Mouse (Mus musculus) intestine, embryonic 14.5 days (tissue): ENCODE results near the gene Cyp1a2. TPM values are rescaled to one million over a fixed set of nuclear protein-coding genes. Genes with fewer than 3 reads are reported as not detected.
"Not testable (repeated sequence)": the region's sequence is repeated elsewhere in the genome, so short reads cannot be mapped to it uniquely, and the experiment has no call there.

ENCODE experiments used
- ATAC-seq: fragments of 200-750 bp; cut with Nextera tagmentation; replicated peaks from 2 replicates; pipeline ENCODE4 v1.8.0; 2017; ENCODE audit warnings: low read depth, moderate number of reproducible peaks, moderate TSS enrichment, moderate library complexity; ENCODE audit not compliant: low FRiP score, low TSS enrichment
- DNase-seq: peaks from one replicate; pipeline ENCODE4 v3.0.0-alpha.2; 2018; ENCODE audit warnings: low spot score
- H3K27ac ChIP-seq: fragments of 300-500 bp; sonication (generic); 2 replicates; pipeline ENCODE4 v1.5.1; 2014; ENCODE audit warnings: low read depth, mild to moderate bottlenecking, control low read depth
- H3K27me3 ChIP-seq: fragments of 300-500 bp; sonication (generic); replicated peaks from 2 replicates; pipeline ENCODE4 v1.6.1; 2014; ENCODE audit warnings: low read length, control low read depth; ENCODE audit not compliant: control insufficient read depth, insufficient read depth
- H3K36me3 ChIP-seq: fragments of 300-500 bp; sonication (generic); 2 replicates; pipeline ENCODE4 v1.6.1; 2014; ENCODE audit warnings: low read length, control low read depth; ENCODE audit not compliant: control insufficient read depth, insufficient read depth
- H3K4me1 ChIP-seq: fragments of 300-500 bp; sonication (generic); replicated peaks from 2 replicates; pipeline ENCODE4 v1.6.1; 2014; ENCODE audit warnings: low read length, control low read depth, mixed read lengths; ENCODE audit not compliant: control insufficient read depth, insufficient read depth
- H3K4me2 ChIP-seq: fragments of 300-500 bp; sonication (generic); 2 replicates; pipeline ENCODE4 v1.6.1; 2014; ENCODE audit warnings: low read length
- H3K4me3 ChIP-seq: fragments of 300-500 bp; sonication (generic); 2 replicates; pipeline ENCODE4 v1.5.1; 2014; ENCODE audit warnings: low read depth, low read length, control low read depth, mixed read lengths
- H3K9ac ChIP-seq: fragments of 300-500 bp; sonication (generic); 2 replicates; pipeline ENCODE4 v1.6.1; 2014; ENCODE audit warnings: mild to moderate bottlenecking, low read length
- H3K9me3 ChIP-seq: fragments of 300-500 bp; sonication (generic); 2 replicates; pipeline ENCODE4 v1.6.1; 2016; ENCODE audit warnings: low read length, control low read depth; ENCODE audit not compliant: control insufficient read depth
- WGBS: fragments of 180-500 bp; shearing (Covaris S2); extraction: QIAGEN DNeasy Blood & Tissue Kit; methylation state at CpG from one replicate; pipeline ENCODE4 v1.1.7; 2014; 5-methylcytosine and 5-hydroxymethylcytosine counted together
- polyA plus RNA-seq: library from polyadenylated mRNA; unstranded; fragments of >200 nt; fragmentation: Nextera tagmentation; extraction: Ambion mirVana; gene quantifications from 2 replicates; pipeline ENCODE4 v1.2.1, GENCODE M21; 2014

The Cyp1a2 gene
- polyA plus RNA-seq, 1 experiment from 2014 or later: not detected

DNA sequence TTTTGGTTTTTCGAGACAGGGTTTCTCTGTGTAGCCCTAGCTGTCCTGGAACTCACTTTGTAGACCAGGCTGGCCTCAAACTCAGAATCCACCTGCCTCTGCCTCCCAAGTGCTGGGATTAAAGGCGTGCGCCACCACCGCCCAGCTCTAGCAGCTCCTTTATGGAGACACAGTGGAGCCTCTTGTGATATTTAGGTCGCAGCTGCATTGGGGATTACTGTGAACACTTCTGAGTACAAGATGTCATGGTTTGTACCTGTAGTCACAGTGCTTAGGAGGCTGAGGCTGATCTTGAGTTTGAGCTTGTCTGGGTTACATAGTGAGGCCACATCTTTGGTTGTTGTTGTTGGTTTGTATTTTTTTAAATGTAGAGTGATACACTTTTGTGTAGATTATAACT lies 26.7 kb upstream of the Cyp1a2 start:
- not testable (repeated sequence) for DNase-seq, H3K27me3 ChIP-seq, H3K9me3 ChIP-seq, H3K9ac ChIP-seq, H3K4me3 ChIP-seq, H3K27ac ChIP-seq, H3K4me2 ChIP-seq, H3K4me1 ChIP-seq, ATAC-seq
- H3K36me3 ChIP-seq: peaks cover 21% of the 10 kb centered on the region
- WGBS: 95% methylated on average over 4 of the region's 5 CpGs

DNA sequence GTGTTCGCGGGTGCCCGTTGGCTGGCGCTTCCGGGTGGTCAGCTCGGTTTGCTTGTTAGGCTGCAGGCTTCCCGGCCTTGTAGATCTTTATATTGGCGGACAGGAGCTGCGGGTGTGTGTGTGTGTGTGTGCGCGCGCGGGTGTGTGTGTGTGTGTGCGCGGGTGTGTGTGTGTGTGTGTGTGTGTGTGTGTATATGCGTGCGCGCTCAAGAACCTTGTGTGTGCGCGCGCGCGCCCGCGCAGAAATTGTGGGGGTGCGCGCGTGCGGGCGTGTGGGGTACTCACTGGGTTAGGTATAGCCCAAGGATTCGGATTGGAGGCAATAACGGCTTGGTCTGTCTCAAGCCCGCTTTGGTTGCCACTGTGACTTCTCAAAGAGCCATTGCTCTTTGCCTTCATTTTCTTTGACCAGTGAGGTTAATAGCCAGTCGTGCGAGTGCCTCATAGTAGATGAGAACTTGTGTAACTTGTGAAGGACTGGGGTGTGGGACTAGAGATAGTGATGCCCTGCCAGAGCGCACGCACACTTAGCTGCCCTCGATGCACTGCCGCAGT lies 25.3 kb upstream of the Cyp1a2 start:
- Histone ChIP-seq H3K9me3 (no peaks in the 10 kb centered on the region), H3K36me3 (peaks cover 7% of the 10 kb centered on the region; the same call in 1 of the 2 replicates), H3K27me3 (no peaks in the 10 kb centered on the region), H3K4me3 (peak overlapping the region; percentile 79), H3K27ac (peak overlapping the region; percentile 73), H3K4me1 (peaks cover 8% of the 10 kb centered on the region), H3K9ac (peak overlapping the region; percentile 82), H3K4me2 (peak overlapping the region; percentile 68)
- WGBS: 3% methylated on average over 39 of the region's 39 CpGs
- ATAC-seq: peak; percentile 73
- no peak for DNase-seq

DNA sequence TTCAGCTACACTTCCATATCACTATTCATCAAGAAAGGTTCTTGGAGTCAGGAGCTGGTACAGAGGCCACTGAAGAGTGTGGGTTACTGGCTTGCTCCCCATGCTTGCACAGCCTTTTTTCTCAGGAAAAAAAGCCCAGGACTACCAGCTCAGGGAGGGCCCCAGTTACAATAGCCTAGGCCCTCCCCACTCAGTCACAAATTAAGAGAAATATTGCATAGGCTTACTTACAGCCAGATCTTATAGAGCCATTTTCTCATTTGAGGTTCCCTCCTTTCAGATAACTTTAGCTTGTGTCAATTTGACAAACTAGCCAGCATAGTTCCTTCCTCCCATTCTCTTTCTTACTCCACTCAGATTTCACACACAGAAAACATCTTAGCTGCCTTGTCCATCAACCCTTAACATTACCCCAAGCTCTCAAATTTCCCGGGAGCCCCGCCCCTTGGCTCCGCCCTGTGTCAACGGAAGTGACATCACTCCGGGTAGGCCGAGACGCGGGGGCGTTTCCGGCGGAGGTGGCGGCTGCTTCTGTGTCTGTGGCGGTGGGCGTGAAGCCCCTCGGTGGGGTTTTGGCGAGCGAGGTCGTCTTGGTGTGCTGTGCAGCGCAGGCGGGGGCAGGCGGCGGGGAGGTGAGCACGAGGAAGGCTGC lies 24.7 kb upstream of the Cyp1a2 start, which contains the start of gene Edc3:
Edc3 (plus strand) TSS at position 473 of the 652 bp plus-strand sequence.
- peak; percentile 98 for DNase-seq
- Histone ChIP-seq H3K27me3 (no peaks in the 10 kb centered on the region), H3K4me2 (peak within 1 kb of the TSS; percentile 68), H3K9me3 (no peaks in the 10 kb centered on the region), H3K4me1 (peaks cover 8% of the 10 kb centered on the region), H3K27ac (peak within 1 kb of the TSS; percentile 73), H3K9ac (peak within 1 kb of the TSS; percentile 82), H3K36me3 (peaks cover 2% of the 10 kb centered on the region; the same call in 1 of the 2 replicates), H3K4me3 (peak within 1 kb of the TSS; percentile 79)
- ATAC-seq: peak; percentile 92
- WGBS: under 1% methylated on average over 23 of the region's 23 CpGs

DNA sequence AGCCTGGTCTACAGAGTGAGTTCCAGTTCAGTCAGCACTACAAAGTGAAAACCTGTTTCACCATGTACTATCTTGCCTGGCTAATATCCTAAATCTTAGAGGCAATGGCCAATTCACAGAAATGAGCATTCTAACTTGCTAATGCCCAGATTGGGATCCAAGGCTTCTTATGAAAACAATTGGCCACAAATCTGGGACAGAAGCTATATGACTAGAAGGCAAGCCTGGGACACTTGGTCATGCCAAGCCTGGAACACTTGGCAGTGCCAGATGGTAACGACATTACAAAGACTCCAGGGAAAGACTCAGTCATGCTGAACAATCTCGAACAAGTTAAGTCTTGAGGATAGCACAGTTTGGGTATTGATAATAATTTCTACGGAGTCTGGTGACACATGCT lies 23.0 kb upstream of the Cyp1a2 start:
- Histone ChIP-seq H3K27ac (no peak overlapping the region), H3K4me3 (no peak overlapping the region), H3K9ac (no peak overlapping the region), H3K27me3 (no peaks in the 10 kb centered on the region), H3K36me3 (no peaks in the 10 kb centered on the region), H3K4me1 (peaks cover 8% of the 10 kb centered on the region), H3K9me3 (no peaks in the 10 kb centered on the region), H3K4me2 (no peak overlapping the region)
- ATAC-seq (no peak), DNase-seq (no peak)
- WGBS: 88% methylated on average over 3 of the region's 3 CpGs

DNA sequence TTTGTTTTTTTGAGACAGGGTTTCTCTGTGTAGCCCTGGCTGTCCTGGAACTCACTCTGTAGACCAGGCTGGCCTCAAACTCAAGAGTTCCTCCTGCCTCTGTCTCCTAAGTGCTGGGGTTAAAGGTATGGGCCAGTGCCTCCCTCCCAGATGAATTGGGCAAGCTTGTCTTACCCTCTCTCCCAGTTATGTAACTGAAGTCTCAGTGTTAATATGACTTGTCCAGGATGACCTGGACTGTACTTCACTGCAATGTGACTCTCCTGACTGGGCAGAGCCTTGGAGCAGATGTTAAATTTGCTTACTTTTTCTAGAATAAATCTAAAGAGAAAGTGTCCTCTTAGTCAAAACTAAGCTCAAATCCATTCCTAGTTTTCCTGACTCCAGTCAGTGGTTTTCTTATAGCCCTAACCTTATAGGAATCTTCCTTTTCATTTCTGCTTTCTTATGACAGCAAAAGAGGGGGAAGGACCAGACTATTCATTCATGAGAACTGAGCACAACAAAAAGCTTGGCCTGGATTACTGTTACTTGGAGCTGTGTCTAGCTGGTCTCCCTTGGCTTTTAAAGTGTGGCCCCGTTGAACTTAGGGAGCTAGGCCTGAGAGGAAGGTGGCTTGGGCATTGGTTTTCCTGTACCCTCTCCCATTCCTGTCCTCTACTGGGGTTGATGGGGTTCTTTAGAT lies 15.1 kb upstream of the Cyp1a2 start:
- no peaks in the 10 kb centered on the region for H3K9me3 ChIP-seq
- no peak overlapping the region for H3K4me2 ChIP-seq
- WGBS: 74% methylated on average over 1 of the region's 1 CpGs
- no peak overlapping the region for H3K27ac ChIP-seq
- no peak for ATAC-seq
- no peaks in the 10 kb centered on the region for H3K36me3 ChIP-seq
- H3K4me3 ChIP-seq: no peak overlapping the region
- H3K4me1 ChIP-seq: peaks cover 6% of the 10 kb centered on the region; the same call in 1 of the 2 replicates
- no peak for DNase-seq
- no peak overlapping the region for H3K9ac ChIP-seq
- H3K27me3 ChIP-seq: peaks cover 27% of the 10 kb centered on the region

DNA sequence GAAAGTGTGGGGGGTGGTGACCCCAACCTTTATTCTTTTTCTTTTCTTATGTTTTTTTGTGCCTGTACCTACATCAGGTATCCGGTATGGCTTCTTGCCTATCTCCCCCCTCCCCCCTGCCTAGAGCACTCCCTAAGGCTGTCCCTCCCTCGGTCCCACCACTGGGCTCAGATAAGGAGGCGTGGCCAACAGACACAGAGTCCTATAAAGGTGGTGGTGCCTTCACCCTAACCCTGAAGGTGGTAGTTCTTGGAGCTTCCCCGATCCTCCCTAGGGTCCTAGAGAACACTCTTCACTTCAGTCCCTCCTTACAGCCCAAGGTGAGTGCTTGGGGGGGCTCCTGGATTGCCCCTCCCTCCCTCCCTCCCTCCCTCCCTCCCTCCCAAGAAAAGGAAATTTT lies 13.9 kb upstream of the Cyp1a2 start:
- 0 out of 2 replicates have a peak, but pooled peaks have one; percentile 43 for ATAC-seq
- Histone ChIP-seq H3K27ac (no peak overlapping the region), H3K4me3 (no peak overlapping the region), H3K9me3 (no peaks in the 10 kb centered on the region), H3K36me3 (no peaks in the 10 kb centered on the region), H3K4me1 (peaks cover 6% of the 10 kb centered on the region; the same call in 1 of the 2 replicates), H3K4me2 (no peak overlapping the region), H3K9ac (no peak overlapping the region), H3K27me3 (peaks cover 27% of the 10 kb centered on the region)
- WGBS: 16% methylated on average over 4 of the region's 4 CpGs
- no peak for DNase-seq

DNA sequence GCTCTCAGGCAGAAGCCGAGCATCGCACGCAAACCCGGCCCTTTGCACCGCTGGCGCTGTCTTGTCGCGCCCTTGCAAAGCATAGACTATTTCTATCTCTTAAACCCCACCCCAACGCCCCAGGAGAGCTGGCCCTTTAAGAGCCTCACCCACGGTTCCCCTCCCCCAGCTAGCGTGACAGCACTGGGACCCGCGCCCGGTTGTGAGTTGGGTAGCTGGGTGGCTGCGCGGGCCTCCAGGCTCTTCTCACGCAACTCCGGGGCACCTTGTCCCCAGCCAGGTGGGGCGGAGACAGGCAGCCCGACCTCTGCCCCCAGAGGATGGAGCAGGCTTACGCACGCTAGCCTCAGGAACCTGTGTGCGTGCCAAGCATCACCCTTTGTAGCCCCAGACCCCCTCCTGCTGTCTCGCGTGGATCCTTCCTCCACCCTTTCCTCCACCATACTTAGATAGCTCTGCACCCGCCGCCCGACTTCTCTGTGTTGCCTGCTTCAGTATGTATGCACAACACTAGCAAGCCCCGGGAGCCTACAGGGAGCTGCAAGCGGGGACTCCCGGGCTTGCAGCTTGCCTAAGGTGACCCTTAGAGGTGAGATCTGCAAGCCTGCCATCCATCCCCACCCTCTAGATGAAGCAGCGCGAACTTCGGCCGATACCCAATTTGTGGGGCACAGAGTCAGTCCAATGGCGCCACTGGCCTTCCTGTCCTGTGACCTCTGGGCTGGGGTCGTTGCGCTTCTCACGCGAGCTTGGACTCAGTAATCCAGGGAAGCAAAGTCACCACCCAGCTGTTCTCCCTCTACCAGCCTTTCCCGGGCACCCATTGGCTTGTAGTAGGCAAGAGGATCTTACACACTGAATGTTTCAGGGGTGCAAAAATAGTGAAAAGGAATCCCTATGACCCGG lies 13.1 kb upstream of the Cyp1a2 start:
- H3K36me3 ChIP-seq: no peaks in the 10 kb centered on the region
- peaks cover 6% of the 10 kb centered on the region; the same call in 1 of the 2 replicates for H3K4me1 ChIP-seq
- H3K9ac ChIP-seq: peak overlapping the region; percentile 16; the same call in 1 of the 2 replicates
- peaks cover 27% of the 10 kb centered on the region for H3K27me3 ChIP-seq
- H3K27ac ChIP-seq: no peak overlapping the region
- ATAC-seq (peak; percentile 53; the same call in 1 of the 2 replicates), DNase-seq (peak; percentile 62)
- H3K9me3 ChIP-seq: no peaks in the 10 kb centered on the region
- WGBS: 2% methylated on average over 42 of the region's 42 CpGs
- H3K4me2 ChIP-seq: peak overlapping the region; percentile 56
- peak overlapping the region; percentile 36 for H3K4me3 ChIP-seq

DNA sequence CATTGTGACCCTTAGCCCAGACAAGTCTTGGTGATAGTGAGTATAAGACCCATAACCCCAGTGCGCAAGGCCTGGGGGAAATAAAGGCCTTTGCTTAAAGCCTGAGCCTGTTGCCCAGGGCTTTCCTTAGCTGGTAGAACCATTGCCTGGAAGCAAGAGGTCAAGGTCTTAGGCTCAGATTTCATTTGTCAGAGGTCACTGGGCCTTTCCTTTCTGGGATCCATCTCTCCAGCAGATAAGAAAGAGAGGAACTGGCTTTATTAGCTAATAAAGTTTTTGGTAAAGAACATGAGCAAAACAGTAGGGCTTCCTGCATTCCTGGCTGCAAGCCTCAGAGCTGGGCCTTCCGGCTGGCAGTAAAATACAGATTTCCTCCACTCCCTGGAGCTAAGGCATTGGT lies 10.6 kb upstream of the Cyp1a2 start:
- H3K9me3 ChIP-seq: no peaks in the 10 kb centered on the region
- peaks cover 6% of the 10 kb centered on the region; the same call in 1 of the 2 replicates for H3K4me1 ChIP-seq
- peaks cover 27% of the 10 kb centered on the region for H3K27me3 ChIP-seq
- H3K9ac ChIP-seq: no peak overlapping the region
- 81% methylated on average over 2 of the region's 2 CpGs for WGBS
- H3K36me3 ChIP-seq: no peaks in the 10 kb centered on the region
- H3K27ac ChIP-seq: no peak overlapping the region
- no peak overlapping the region for H3K4me3 ChIP-seq
- ATAC-seq: no peak
- H3K4me2 ChIP-seq: no peak overlapping the region
- DNase-seq: no peak
